ENCODE assay signal across 8 mouse cellular contexts in genomic region chr12:8487959-8488651, GRCm38 (mm10). TPM values are rescaled to one million over a fixed set of nuclear protein-coding genes. Genes with fewer than 3 reads are reported as not detected.
DNase-seq lines count a peak whose midpoint lies in the region; ATAC-seq and TF ChIP-seq lines count a peak whose summit lies in the region.

No protein-coding gene starts in this region.

- no peak overlapping the region for H3K4me3 ChIP-seq in liver, postnatal 0 days (ENCODE audit: low read depth, low read length)
- no peak overlapping the region for H3K4me3 ChIP-seq in lung, adult 2 months (replicated peaks; ENCODE audit: extremely low read depth, low read depth, low read length)
- H3K4me3 ChIP-seq in stomach, postnatal 0 days (ENCODE audit: low read depth, low read length), result no peak overlapping the region

- H3K4me1 ChIP-seq in liver, postnatal 0 days (ENCODE audit: insufficient read depth), result no peaks in the 10 kb centered on the region
- peaks cover 5% of the 10 kb centered on the region for H3K4me1 ChIP-seq in lung, adult 2 months (ENCODE audit: control insufficient read depth, insufficient read depth, low read length)
- H3K4me1 ChIP-seq in stomach, postnatal 0 days (replicated peaks; ENCODE audit: control insufficient read depth, insufficient read depth), result no peaks in the 10 kb centered on the region; the same call in none of the 2 replicates

- H3K9me3 ChIP-seq in liver, postnatal 0 days (ENCODE audit: low read length), result no peaks in the 10 kb centered on the region
- no peaks in the 10 kb centered on the region for H3K9me3 ChIP-seq in stomach, postnatal 0 days (ENCODE audit: control insufficient read depth, low read length)

- no peaks in the 10 kb centered on the region for H3K27me3 ChIP-seq in liver, postnatal 0 days (ENCODE audit: insufficient read depth, low read length)
- H3K27me3 ChIP-seq in stomach, postnatal 0 days (ENCODE audit: control insufficient read depth, insufficient read depth, low read length), result no peaks in the 10 kb centered on the region

- ATAC-seq in liver, postnatal 0 days, result peak; percentile 45; the same call in 1 of the 2 replicates
- ATAC-seq in stomach, postnatal 0 days (ENCODE audit: low FRiP score, low TSS enrichment), result peak; percentile 94

- H3K4me2 ChIP-seq in liver, postnatal 0 days (ENCODE audit: low read depth, low read length), result no peak overlapping the region
- H3K4me2 ChIP-seq in stomach, postnatal 0 days (replicated peaks; ENCODE audit: low read depth), result 0 out of 2 replicates have a peak overlapping the region, but pooled peaks have one; percentile 8

- WGBS in liver, postnatal 0 days (ENCODE audit: insufficient replicate concordance), result 68% methylated on average over 5 of the region's 5 CpGs
- WGBS in lung, adult 2 months, result 73% methylated on average over 5 of the region's 5 CpGs
- WGBS in stomach, postnatal 0 days, result 47% methylated on average over 5 of the region's 5 CpGs

- no peak overlapping the region for H3K9ac ChIP-seq in liver, postnatal 0 days (replicated peaks)
- no peak overlapping the region for H3K9ac ChIP-seq in stomach, postnatal 0 days (ENCODE audit: low read length)

- TF ChIP-seq CTCF in liver, postnatal 0 days (IDR thresholded peaks at IDR 0.05; ENCODE audit: low read depth), result no peak
- TF ChIP-seq CTCF in lung, adult 2 months (IDR thresholded peaks at IDR 0.05; ENCODE audit: insufficient read depth, low read length), result no peak
- peak; percentile 44 for TF ChIP-seq CTCF in stomach, postnatal 0 days (IDR thresholded peaks at IDR 0.05; ENCODE audit: low read depth)

- intact Hi-C loops in heart, postnatal 14 days (cut with DNase I), result no loop called here

- no peaks in the 10 kb centered on the region for H3K36me3 ChIP-seq in liver, postnatal 0 days (replicated peaks; ENCODE audit: insufficient read depth, low read length)
- H3K36me3 ChIP-seq in stomach, postnatal 0 days (ENCODE audit: control insufficient read depth, insufficient read depth, low read length), result no peaks in the 10 kb centered on the region

- no peak for TF ChIP-seq POLR2A in lung, adult 2 months (IDR thresholded peaks at IDR 0.05; ENCODE audit: borderline replicate concordance, extremely low read depth, low read depth, low read length)

- TF ChIP-seq EP300 in liver, postnatal 0 days (IDR thresholded peaks at IDR 0.05; ENCODE audit: low read depth), result no peak
- TF ChIP-seq EP300 in stomach, postnatal 0 days (optimal IDR thresholded peaks at IDR 0.05), result no peak

- H3K27ac ChIP-seq in liver, postnatal 0 days (ENCODE audit: low read depth), result no peak overlapping the region
- H3K27ac ChIP-seq in stomach, postnatal 0 days (replicated peaks), result peak overlapping the region; percentile 37

- DNase-seq in liver, postnatal 0 days, result peak; percentile 63
- no peak for DNase-seq in liver
- DNase-seq in adrenal gland, postnatal 36 days, result peak; percentile 92 to 93
- peak; percentile 66 to 70 for DNase-seq in heart, postnatal 14 days
- peak; percentile 52 for DNase-seq in lung, adult 2 months
- peak; percentile 89 for DNase-seq in stomach, postnatal 0 days (ENCODE audit: low spot score)
- DNase-seq in spleen, adult 12 weeks (ENCODE audit: low spot score), result no peak
- no peak for DNase-seq in neural tube, embryonic 10.5 days (ENCODE audit: extremely low spot score, low spot score)

RNA-seq across cellular contexts. Expression of gene Rhob, which starts 11.7 kb away (rescaled TPM):
- polyA plus RNA-seq in liver, postnatal 0 days (2015; fragmentation: Nextera tagmentation; extraction: Ambion mirVana), result 6.9 and 8.7 TPM in 2 replicates
- total RNA-seq in adrenal gland, postnatal 36 days (2021), result 100 to 1,000 TPM; 199 to 285 TPM
- 100 to 1,000 TPM; 220 to 235 TPM for total RNA-seq in heart, postnatal 14 days (2021)
- polyA plus RNA-seq in lung, adult 2 months (2012; rRNA removed), result 324 and 526 TPM in 2 replicates
- polyA plus RNA-seq in stomach, postnatal 0 days (2015; fragmentation: Nextera tagmentation; extraction: Ambion mirVana), result 32.9 and 39.5 TPM in 2 replicates

Comparison
In these comparisons a context has a peak if more than half of its experiments do, and no peak if none do; other contexts are left out.
1. DNase-seq: peak in liver, postnatal 0 days (single experiment), adrenal gland, postnatal 36 days (2 of 2), heart, postnatal 14 days (2 of 2), lung, adult 2 months (single experiment) and stomach, postnatal 0 days (single experiment); none in liver (single experiment), spleen, adult 12 weeks (single experiment) and neural tube, embryonic 10.5 days (single experiment).